In genomic region chr1:128447206-128447902, GRCm38 (mm10) we compare ENCODE assay signal across 13 mouse cellular contexts. TPM values are rescaled to one million over a fixed set of nuclear protein-coding genes. Genes with fewer than 3 reads are reported as not detected.
A peak's percentile ranks its signal among the peaks of the same experiment; 100 is the strongest.
DNase-seq lines count a peak whose midpoint lies in the region; ATAC-seq and TF ChIP-seq lines count a peak whose summit lies in the region.
"Had no signal": no experiment of that assay in that cellular context is flagged by ENCODE, and none has a peak within 500 bp of the region (broad histone marks: within the 10 kb centered on the region; RNA-seq: fewer than 3 reads in every experiment).

No protein-coding gene starts in this region.

- no peak for TF ChIP-seq POLR2A in lung, adult 2 months (IDR thresholded peaks at IDR 0.05; ENCODE audit: borderline replicate concordance, extremely low read depth, low read depth, low read length)

- peak; percentile 10 to 16 for DNase-seq in lung, adult 18-20 months
- DNase-seq in lung, adult 2 months: no peak
- peak; percentile 5 for DNase-seq in spleen, adult 12 weeks (ENCODE audit: low spot score)
- peak; percentile 61 to 70 for DNase-seq in thymus, postnatal 36 days
- DNase-seq in layer of hippocampus, adult 9-10 months (ENCODE audit: low spot score): no peak
- DNase-seq in kidney, adult 11 months: no peak
- no peak for DNase-seq in layer of hippocampus, adult 18-20 months (ENCODE audit: low spot score in 2 of 2)
- DNase-seq: layer of hippocampus, adult 9-11 months; retina, postnatal 1 day had no signal

- ATAC-seq in inflammation-experienced regulatory T-cells, adult 6 months: peak; percentile 100
- ATAC-seq: hindbrain, postnatal 0 days had no signal

- 66% methylated on average over 7 of the region's 7 CpGs for WGBS in lung, adult 2 months

- H3K4me1 ChIP-seq in lung, adult 2 months (ENCODE audit: control insufficient read depth, insufficient read depth, low read length): peaks cover 4% of the 10 kb centered on the region; the same call in 1 of the 2 replicates

- H3K4me3 ChIP-seq in lung, adult 2 months (replicated peaks; ENCODE audit: extremely low read depth, low read depth, low read length): no peak overlapping the region
- H3K4me3 ChIP-seq: erythroblast, embryonic 14.5 days; heart, embryonic 12.5 days had no signal

- TF ChIP-seq CTCF in lung, adult 2 months (IDR thresholded peaks at IDR 0.05; ENCODE audit: insufficient read depth, low read length): no peak

RNA-seq across cellular contexts. Expression of gene Dars, which starts 30.2 kb away (rescaled TPM):
- polyA plus RNA-seq in lung, adult 2 months (2012; rRNA removed): 8.9 and 12.2 TPM in 2 replicates
- 100 to 1,000 TPM; 149 to 161 (median 153) TPM for polyA plus RNA-seq in inflammation-experienced regulatory T-cells, adult 6 months (2017; shearing (Covaris generic))
- total RNA-seq in layer of hippocampus, adult 18-20 months (2021): 10 to 100 TPM; 66.5 to 68.7 TPM

Comparison
In these comparisons a context has a peak if more than half of its experiments do, and no peak if none do; other contexts are left out.
1. DNase-seq: peak in lung, adult 18-20 months (2 of 2), spleen, adult 12 weeks (single experiment) and thymus, postnatal 36 days (2 of 2); none in lung, adult 2 months (single experiment), layer of hippocampus, adult 9-10 months (single experiment), kidney, adult 11 months (single experiment) and layer of hippocampus, adult 18-20 months (0 of 2).
2. RNA of gene Dars, which starts 30.2 kb away (polyA plus RNA-seq): 149 to 161 TPM in inflammation-experienced regulatory T-cells, adult 6 months; 8.9 to 12.2 TPM in lung, adult 2 months; every median in the first group is over 10 times any median in the second.